In genomic region chr4:118171006-118171405, GRCm38 (mm10) we compare ENCODE assay signal across 8 mouse cellular contexts. TPM values are rescaled to one million over a fixed set of nuclear protein-coding genes. Genes with fewer than 3 reads are reported as not detected.
DNase-seq lines count a peak whose midpoint lies in the region; TF ChIP-seq lines count a peak whose summit lies in the region.
"Had no signal": no experiment of that assay in that cellular context is flagged by ENCODE, and none has a peak within 500 bp of the region (broad histone marks: within the 10 kb centered on the region; RNA-seq: fewer than 3 reads in every experiment).

No protein-coding gene starts in this region.

- H3K9ac ChIP-seq in ES-Bruce4 (ENCODE audit: low read depth, poor library complexity, severe bottlenecking), result no peak overlapping the region; the same call in 1 of the 2 replicates

- H3K4me3 ChIP-seq in left cerebral cortex, adult 2 months, result no peak overlapping the region
- H3K4me3 ChIP-seq in ES-Bruce4 (ENCODE audit: low read depth, low read length), result no peak overlapping the region

- no peaks in the 10 kb centered on the region for H3K4me1 ChIP-seq in ES-Bruce4 (ENCODE audit: control insufficient read depth, insufficient read depth, low read length)

- DNase-seq in left cerebral cortex, adult 2 months (ENCODE audit: extremely low spot score in 1 of 2, low spot score in 2 of 2), result no peak
- DNase-seq in left cerebral cortex, postnatal 25 days (ENCODE audit: low spot score in 2 of 2), result no peak
- peak; percentile 14 for DNase-seq in c-Kit-positive CD71-positive TER-119-negative erythroid progenitor cells, embryonic 14.5 days (ENCODE audit: low read depth)
- peak; percentile 13 for DNase-seq in retina, embryonic 14.5 days (ENCODE audit: low spot score)
- no peak for DNase-seq in cerebellum, adult 9-10 months
- no peak for DNase-seq in spleen, adult 18-20 months
- DNase-seq: cerebellum, adult 11 months had no signal

- TF ChIP-seq EP300 in ES-Bruce4 (IDR thresholded peaks at IDR 0.05; ENCODE audit: insufficient read depth, low read depth, low read length), result no peak

- TF ChIP-seq CTCF in left cerebral cortex, adult 2 months (IDR thresholded peaks at IDR 0.05), result peak; percentile 44
- peak; percentile 69 for TF ChIP-seq CTCF in ES-Bruce4 (IDR thresholded peaks at IDR 0.05; ENCODE audit: low read depth, low read length)

- no peak overlapping the region for H3K27ac ChIP-seq in left cerebral cortex, adult 2 months
- no peak overlapping the region for H3K27ac ChIP-seq in ES-Bruce4 (ENCODE audit: insufficient read depth, low read length)

- no peak for TF ChIP-seq POLR2A in ES-Bruce4 (IDR thresholded peaks at IDR 0.05; ENCODE audit: insufficient read depth, low read length)

- peaks cover 40% of the 10 kb centered on the region for H3K36me3 ChIP-seq in ES-Bruce4 (ENCODE audit: control insufficient read depth, insufficient read depth, low read length, poor library complexity, severe bottlenecking)

- intact Hi-C loops in left cerebral cortex, adult 2 months (cut with DNase I), result loop anchor here (5.0 kb wide), 1 partner anchor 79 kb away; no protein-coding TSS in a partner anchor
- intact Hi-C loops in left cerebral cortex, postnatal 25 days (cut with DNase I), result no loop called here

- H3K27me3 ChIP-seq in ES-Bruce4 (ENCODE audit: control insufficient read depth, insufficient read depth, low read length, poor library complexity, severe bottlenecking), result no peaks in the 10 kb centered on the region

- no peaks in the 10 kb centered on the region for H3K9me3 ChIP-seq in ES-Bruce4 (replicated peaks; ENCODE audit: control insufficient read depth, insufficient read depth, low read length, poor library complexity, severe bottlenecking)

RNA-seq across cellular contexts. Expression of gene Kdm4a, which starts 8.8 kb away (rescaled TPM):
- total RNA-seq in left cerebral cortex, adult 2 months (2021), result 10 to 100 TPM; 39.6 to 41.0 TPM
- total RNA-seq in left cerebral cortex, postnatal 25 days (2021), result 10 to 100 TPM; 38.3 to 42.2 TPM
- 37.2 and 41.8 TPM in 2 replicates for polyA plus RNA-seq in ES-Bruce4 (2011; ENCODE audit: insufficient read depth, insufficient read length, low read depth, missing spikeins)

RNA-seq across cellular contexts. Expression of gene St3gal3, which starts 36.3 kb away (rescaled TPM):
- total RNA-seq in left cerebral cortex, adult 2 months (2021), result 10 to 100 TPM; 46.0 to 47.4 TPM
- 10 to 100 TPM; 43.5 to 44.3 TPM for total RNA-seq in left cerebral cortex, postnatal 25 days (2021)
- 13.9 and 16.9 TPM in 2 replicates for polyA plus RNA-seq in ES-Bruce4 (2011; ENCODE audit: insufficient read depth, insufficient read length, low read depth, missing spikeins)

Comparison
In these comparisons a context has a peak if more than half of its experiments do, and no peak if none do; other contexts are left out.
1. DNase-seq: peak in c-Kit-positive CD71-positive TER-119-negative erythroid progenitor cells, embryonic 14.5 days (single experiment) and retina, embryonic 14.5 days (single experiment); none in left cerebral cortex, adult 2 months (0 of 2), left cerebral cortex, postnatal 25 days (0 of 2), cerebellum, adult 9-10 months (single experiment) and spleen, adult 18-20 months (0 of 2).